Mouse (Mus musculus): Measurements from ENCODE around the gene DXBay18. TPM values are rescaled to one million over a fixed set of nuclear protein-coding genes. Genes with fewer than 3 reads are reported as not detected.
"Not testable (repeated sequence)": the region's sequence is repeated elsewhere in the genome, so short reads cannot be mapped to it uniquely, and the experiment has no call there.

The DXBay18 gene
- not detected in 2 replicates for polyA plus RNA-seq (2015; fragmentation: Nextera tagmentation; extraction: Ambion mirVana)

DNA sequence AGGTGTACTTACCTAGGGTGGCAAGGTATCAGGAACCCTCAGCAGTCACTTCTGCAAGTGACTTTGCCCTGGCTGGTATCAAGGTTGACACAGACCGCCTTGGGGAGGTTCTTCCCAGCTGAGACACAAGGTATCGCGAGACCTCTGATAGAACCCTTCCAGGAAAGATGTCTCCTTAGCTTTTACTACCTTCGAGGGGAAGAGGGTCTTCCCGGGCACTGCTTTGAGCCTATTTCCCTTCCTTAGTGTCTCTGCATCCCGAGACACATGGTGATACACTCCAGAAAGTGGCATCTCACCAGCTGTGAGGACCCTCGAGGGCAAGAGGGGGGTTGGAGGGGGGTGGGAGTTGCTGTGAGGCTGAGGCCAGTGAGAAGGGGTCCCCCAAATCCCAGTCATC, at the start of gene DXBay18:
Gene DXBay18 (minus strand): TSS at position 101 of the 400 bp plus-strand sequence.
- H3K27me3 ChIP-seq (ENCODE audit: control insufficient read depth, insufficient read depth, low read depth, low read length); ATAC-seq (ENCODE audit: low read depth); H3K36me3 ChIP-seq (ENCODE audit: control insufficient read depth, insufficient read depth, low read length); H3K4me1 ChIP-seq (replicated peaks; ENCODE audit: control insufficient read depth, insufficient read depth, low read length); H3K9me3 ChIP-seq (ENCODE audit: control insufficient read depth, low read length); H3K27ac ChIP-seq (ENCODE audit: low read length); H3K4me3 ChIP-seq (ENCODE audit: low read length); H3K4me2 ChIP-seq (ENCODE audit: low read depth, low read length); H3K9ac ChIP-seq (ENCODE audit: low read length): not testable (repeated sequence)
- WGBS, result no CpG with 5 or more reads among the region's 7 CpGs

DNA sequence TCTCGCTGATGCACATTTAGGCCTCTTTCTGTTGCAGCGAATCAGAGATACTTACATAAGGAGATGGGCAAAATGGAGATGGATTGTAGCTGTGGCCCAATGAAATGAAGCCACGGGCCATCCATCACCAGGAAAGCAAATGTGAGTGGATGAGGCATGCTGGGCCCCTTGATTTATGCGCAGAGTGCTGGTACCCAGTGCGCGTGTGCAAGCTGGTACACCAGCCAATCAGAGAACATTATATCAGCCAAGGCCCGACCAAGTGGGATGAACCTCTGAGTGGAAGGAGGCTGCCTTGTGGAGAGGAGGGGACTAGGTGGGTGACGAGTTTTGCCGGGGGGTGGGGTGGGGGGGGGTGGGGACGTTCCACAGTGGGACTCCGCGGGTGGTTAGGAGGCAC, 42.7 kb upstream of the DXBay18 start, which contains the start of gene Xlr3b:
Gene Xlr3b (plus strand): TSS at position 274 of the 400 bp plus-strand sequence.
- peak; percentile 45; the same call in 1 of the 2 replicates for ATAC-seq (ENCODE audit: low read depth)
- not testable (repeated sequence) for H3K9me3 ChIP-seq (ENCODE audit: control insufficient read depth, low read length); H3K27ac ChIP-seq (ENCODE audit: low read length); H3K4me2 ChIP-seq (ENCODE audit: low read depth, low read length); H3K4me1 ChIP-seq (replicated peaks; ENCODE audit: control insufficient read depth, insufficient read depth, low read length); H3K27me3 ChIP-seq (ENCODE audit: control insufficient read depth, insufficient read depth, low read depth, low read length); H3K36me3 ChIP-seq (ENCODE audit: control insufficient read depth, insufficient read depth, low read length); H3K4me3 ChIP-seq (ENCODE audit: low read length); H3K9ac ChIP-seq (ENCODE audit: low read length)
- 79% methylated on average over 9 of the region's 12 CpGs for WGBS

DNA sequence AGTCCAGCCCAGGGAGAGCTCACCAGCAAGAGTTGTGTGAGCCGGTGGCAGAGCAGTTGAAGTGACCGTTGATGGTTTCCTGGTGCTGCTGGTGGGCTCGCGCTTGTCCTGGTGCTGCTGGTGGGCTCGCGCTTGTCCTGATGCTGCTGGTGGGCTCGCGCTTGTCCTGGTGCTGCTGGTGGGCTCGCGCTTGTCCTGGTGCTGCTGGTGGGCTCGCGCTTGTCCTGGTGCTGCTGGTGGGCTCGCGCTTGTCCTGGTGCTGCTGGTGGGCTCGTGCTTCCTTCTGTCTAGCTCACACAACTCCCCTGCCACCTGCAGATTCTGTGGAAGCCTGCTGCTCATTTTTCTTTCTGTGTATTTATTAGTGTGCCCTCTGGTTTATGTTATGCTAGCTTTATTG, 27.6 kb upstream of the DXBay18 start, which contains the start of gene Spin2d:
Gene Spin2d (minus strand): TSS at position 101 of the 400 bp plus-strand sequence.
- not testable (repeated sequence) for H3K4me2 ChIP-seq (ENCODE audit: low read depth, low read length); H3K4me1 ChIP-seq (replicated peaks; ENCODE audit: control insufficient read depth, insufficient read depth, low read length); H3K9me3 ChIP-seq (ENCODE audit: control insufficient read depth, low read length); H3K4me3 ChIP-seq (ENCODE audit: low read length); ATAC-seq (ENCODE audit: low read depth); H3K27ac ChIP-seq (ENCODE audit: low read length); H3K27me3 ChIP-seq (ENCODE audit: control insufficient read depth, insufficient read depth, low read depth, low read length); H3K36me3 ChIP-seq (ENCODE audit: control insufficient read depth, insufficient read depth, low read length); H3K9ac ChIP-seq (ENCODE audit: low read length)
- WGBS, result 58% methylated on average over 6 of the region's 15 CpGs

DNA sequence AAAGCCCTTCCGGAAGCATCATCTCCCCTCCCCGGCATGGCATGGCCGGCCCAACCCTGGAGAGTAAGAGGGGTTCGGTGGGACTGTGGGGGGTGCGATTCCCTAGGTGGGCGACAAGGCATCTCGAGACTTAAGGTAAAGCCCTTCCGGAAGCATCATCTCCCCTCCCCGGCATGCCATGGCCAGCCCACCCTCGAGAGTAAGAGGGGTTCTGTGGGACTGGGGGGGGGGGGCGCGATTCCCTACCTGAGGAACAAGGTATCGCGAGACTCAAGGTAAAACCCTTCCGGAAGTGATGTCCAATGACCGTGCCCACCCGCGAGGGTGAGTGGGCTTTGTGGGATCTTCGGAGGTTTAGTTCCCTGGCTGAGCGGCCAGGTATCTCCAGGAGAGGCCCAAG, 754 bp downstream of the DXBay18 start, which contains the start of gene Xlr5b:
Gene Xlr5b (plus strand): TSS at position 301 of the 400 bp plus-strand sequence.
- not testable (repeated sequence) for H3K36me3 ChIP-seq (ENCODE audit: control insufficient read depth, insufficient read depth, low read length); H3K4me1 ChIP-seq (replicated peaks; ENCODE audit: control insufficient read depth, insufficient read depth, low read length); H3K27ac ChIP-seq (ENCODE audit: low read length); ATAC-seq (ENCODE audit: low read depth); H3K4me3 ChIP-seq (ENCODE audit: low read length); H3K9me3 ChIP-seq (ENCODE audit: control insufficient read depth, low read length); H3K9ac ChIP-seq (ENCODE audit: low read length); H3K27me3 ChIP-seq (ENCODE audit: control insufficient read depth, insufficient read depth, low read depth, low read length); H3K4me2 ChIP-seq (ENCODE audit: low read depth, low read length)
- WGBS, result no CpG with 5 or more reads among the region's 20 CpGs

DNA sequence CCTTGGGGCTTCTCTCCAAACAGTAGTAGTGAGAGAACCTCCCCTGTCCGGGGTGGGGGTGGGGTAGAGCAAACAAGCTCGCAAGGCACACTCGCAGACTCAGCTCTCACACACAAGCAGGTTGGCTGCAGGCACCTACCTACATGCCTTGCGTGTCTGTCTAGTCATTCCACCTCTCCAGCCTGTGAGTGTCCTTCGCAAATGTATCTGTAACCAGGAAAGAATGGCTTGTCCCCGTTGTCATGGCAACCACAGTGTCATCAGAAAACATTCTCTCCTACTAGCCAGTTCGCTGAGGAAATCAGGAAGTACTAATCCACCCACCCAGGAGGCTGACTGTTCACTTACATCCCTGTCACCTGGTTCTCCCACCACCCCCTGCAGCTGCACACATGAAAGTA, 6.0 kb downstream of the DXBay18 start:
- not testable (repeated sequence) for H3K4me3 ChIP-seq (ENCODE audit: low read length); H3K9ac ChIP-seq (ENCODE audit: low read length); H3K4me1 ChIP-seq (replicated peaks; ENCODE audit: control insufficient read depth, insufficient read depth, low read length); H3K27me3 ChIP-seq (ENCODE audit: control insufficient read depth, insufficient read depth, low read depth, low read length); H3K36me3 ChIP-seq (ENCODE audit: control insufficient read depth, insufficient read depth, low read length); H3K9me3 ChIP-seq (ENCODE audit: control insufficient read depth, low read length); H3K4me2 ChIP-seq (ENCODE audit: low read depth, low read length); H3K27ac ChIP-seq (ENCODE audit: low read length)
- ATAC-seq (ENCODE audit: low read depth), result peak; percentile 31; the same call in 1 of the 2 replicates
- WGBS, result no CpG with 5 or more reads among the region's 7 CpGs

DNA sequence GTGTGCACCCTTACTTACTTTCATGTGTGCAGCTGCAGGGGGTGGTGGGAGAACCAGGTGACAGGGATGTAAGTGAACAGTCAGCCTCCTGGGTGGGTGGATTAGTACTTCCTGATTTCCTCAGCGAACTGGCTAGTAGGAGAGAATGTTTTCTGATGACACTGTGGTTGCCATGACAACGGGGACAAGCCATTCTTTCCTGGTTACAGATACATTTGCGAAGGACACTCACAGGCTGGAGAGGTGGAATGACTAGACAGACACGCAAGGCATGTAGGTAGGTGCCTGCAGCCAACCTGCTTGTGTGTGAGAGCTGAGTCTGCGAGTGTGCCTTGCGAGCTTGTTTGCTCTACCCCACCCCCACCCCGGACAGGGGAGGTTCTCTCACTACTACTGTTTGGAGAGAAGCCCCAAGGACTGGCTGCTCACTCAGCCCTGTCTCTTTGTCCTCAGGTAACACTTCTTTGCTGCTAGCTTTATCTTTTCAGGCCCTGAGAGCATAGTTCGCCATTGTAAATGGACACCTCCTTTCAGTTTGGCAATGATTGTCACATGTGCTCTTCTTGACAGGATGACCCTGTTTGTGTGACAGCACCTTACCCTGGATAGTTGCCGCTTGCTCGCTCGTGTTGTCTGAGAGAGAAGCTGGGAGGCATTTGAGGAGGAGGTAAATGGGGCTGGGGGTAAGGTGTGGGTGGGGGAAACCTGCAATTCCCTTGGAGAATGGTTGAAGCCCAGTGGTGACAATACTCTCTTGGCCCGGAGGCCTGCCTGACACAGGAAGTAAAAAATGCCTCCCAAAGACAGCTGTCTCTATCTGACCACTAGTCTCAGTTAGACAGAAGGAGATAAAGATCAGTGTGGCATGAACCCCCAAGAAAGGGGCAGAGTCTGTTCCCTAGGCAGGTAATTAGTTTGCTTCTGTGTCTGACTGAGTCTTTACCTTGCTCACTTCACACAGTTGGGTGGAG, 26.1 kb downstream of the DXBay18 start:
- H3K9me3 ChIP-seq (ENCODE audit: control insufficient read depth, low read length); H3K9ac ChIP-seq (ENCODE audit: low read length); H3K27me3 ChIP-seq (ENCODE audit: control insufficient read depth, insufficient read depth, low read depth, low read length); H3K4me2 ChIP-seq (ENCODE audit: low read depth, low read length); H3K4me1 ChIP-seq (replicated peaks; ENCODE audit: control insufficient read depth, insufficient read depth, low read length); ATAC-seq (ENCODE audit: low read depth); H3K36me3 ChIP-seq (ENCODE audit: control insufficient read depth, insufficient read depth, low read length); H3K4me3 ChIP-seq (ENCODE audit: low read length); H3K27ac ChIP-seq (ENCODE audit: low read length): not testable (repeated sequence)
- no CpG with 5 or more reads among the region's 12 CpGs for WGBS

DNA sequence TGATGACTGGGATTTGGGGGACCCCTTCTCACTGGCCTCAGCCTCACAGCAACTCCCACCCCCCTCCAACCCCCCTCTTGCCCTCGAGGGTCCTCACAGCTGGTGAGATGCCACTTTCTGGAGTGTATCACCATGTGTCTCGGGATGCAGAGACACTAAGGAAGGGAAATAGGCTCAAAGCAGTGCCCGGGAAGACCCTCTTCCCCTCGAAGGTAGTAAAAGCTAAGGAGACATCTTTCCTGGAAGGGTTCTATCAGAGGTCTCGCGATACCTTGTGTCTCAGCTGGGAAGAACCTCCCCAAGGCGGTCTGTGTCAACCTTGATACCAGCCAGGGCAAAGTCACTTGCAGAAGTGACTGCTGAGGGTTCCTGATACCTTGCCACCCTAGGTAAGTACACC, 32.5 kb downstream of the DXBay18 start, which contains the start of gene Gm14685:
Gene Gm14685 (plus strand): TSS at position 301 of the 400 bp plus-strand sequence.
- H3K4me3 ChIP-seq (ENCODE audit: low read length); H3K4me1 ChIP-seq (replicated peaks; ENCODE audit: control insufficient read depth, insufficient read depth, low read length); H3K4me2 ChIP-seq (ENCODE audit: low read depth, low read length); H3K9ac ChIP-seq (ENCODE audit: low read length); H3K36me3 ChIP-seq (ENCODE audit: control insufficient read depth, insufficient read depth, low read length); H3K27me3 ChIP-seq (ENCODE audit: control insufficient read depth, insufficient read depth, low read depth, low read length); H3K27ac ChIP-seq (ENCODE audit: low read length); ATAC-seq (ENCODE audit: low read depth); H3K9me3 ChIP-seq (ENCODE audit: control insufficient read depth, low read length): not testable (repeated sequence)
- no CpG with 5 or more reads among the region's 7 CpGs for WGBS

DNA sequence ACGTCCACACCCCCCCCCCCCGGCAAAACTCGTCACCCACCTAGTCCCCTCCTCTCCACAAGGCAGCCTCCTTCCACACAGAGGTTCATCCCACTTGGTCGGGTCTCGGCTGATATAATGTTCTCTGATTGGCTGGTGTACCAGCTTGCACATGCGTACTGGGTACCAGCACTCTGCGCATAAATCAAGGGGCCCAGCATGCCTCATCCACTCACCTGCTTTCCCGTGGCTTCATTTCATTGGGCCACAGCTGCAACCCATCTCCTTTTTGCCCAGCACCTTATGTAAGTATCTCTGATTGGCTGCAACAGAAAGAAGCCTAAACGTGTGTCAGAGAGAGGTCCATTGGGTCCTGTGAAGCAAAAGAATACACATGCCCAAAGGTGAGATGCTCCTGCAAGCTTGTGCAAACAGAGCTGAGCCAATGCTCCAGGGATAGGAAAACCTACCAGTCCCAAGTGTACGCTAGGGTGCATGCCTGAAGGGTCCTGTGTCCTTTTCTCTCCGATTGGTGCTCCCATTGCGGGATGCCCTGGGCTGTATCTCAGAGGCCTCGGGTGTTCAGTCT, 52.2 kb downstream of the DXBay18 start, which contains the start of gene Xlr3a:
Gene Xlr3a (minus strand): TSS at position 155 of the 568 bp plus-strand sequence.
- not testable (repeated sequence) for H3K9ac ChIP-seq (ENCODE audit: low read length); H3K27ac ChIP-seq (ENCODE audit: low read length); H3K4me1 ChIP-seq (replicated peaks; ENCODE audit: control insufficient read depth, insufficient read depth, low read length); H3K27me3 ChIP-seq (ENCODE audit: control insufficient read depth, insufficient read depth, low read depth, low read length); H3K4me3 ChIP-seq (ENCODE audit: low read length); H3K36me3 ChIP-seq (ENCODE audit: control insufficient read depth, insufficient read depth, low read length); H3K9me3 ChIP-seq (ENCODE audit: control insufficient read depth, low read length); H3K4me2 ChIP-seq (ENCODE audit: low read depth, low read length); ATAC-seq (ENCODE audit: low read depth)
- 61% methylated on average over 13 of the region's 13 CpGs for WGBS
